Mouse (Mus musculus): ENCODE results near the gene Hist1h2ai. TPM values are rescaled to one million over a fixed set of nuclear protein-coding genes. Genes with fewer than 3 reads are reported as not detected.
"Not testable (repeated sequence)": the region's sequence is repeated elsewhere in the genome, so short reads cannot be mapped to it uniquely, and the experiment has no call there.

Hist1h2ai gene
- total and polyA plus RNA-seq, 3 experiments, result 8.2 to 1,435 TPM; not detected in 1

- peak overlapping the region; percentile 12 to 43 for H3K4me3 ChIP-seq (ENCODE audit: control insufficient read depth in 1 of 2, insufficient read depth in 1 of 2, low read depth in 2 of 2, low read length in 2 of 2)
- peak overlapping the region; percentile 60 for H3K9ac ChIP-seq (ENCODE audit: control insufficient read depth, low read depth, low read length, poor library complexity, severe bottlenecking)
- peak; percentile 86 for DNase-seq (ENCODE audit: low read depth, low spot score)
- peaks cover 0 to 22% of the 10 kb centered on the region in 2 experiments; a peak in 2 of 4 replicates for H3K36me3 ChIP-seq (ENCODE audit: control insufficient read depth in 1 of 2, insufficient read depth in 2 of 2, low read length in 2 of 2)
- peak; percentile 95 for TF ChIP-seq POLR2AphosphoS5 (IDR thresholded peaks at IDR 0.05; ENCODE audit: borderline replicate concordance, low read depth, low read length)
- TF ChIP-seq POLR2A (IDR thresholded peaks at IDR 0.05; ENCODE audit: control insufficient read depth in 1 of 2, insufficient read depth in 1 of 2, low read depth in 1 of 2, low read length in 2 of 2, poor library complexity in 1 of 2), result peak; percentile 50 to 95
- TF ChIP-seq GATA1 (IDR thresholded peaks at IDR 0.05; ENCODE audit: low read depth, low read length), result peak; percentile 67
- H3K4me1 ChIP-seq (ENCODE audit: control insufficient read depth in 1 of 2, insufficient read depth in 2 of 2, low read length in 2 of 2); H3K27me3 ChIP-seq (ENCODE audit: control insufficient read depth in 1 of 2, insufficient read depth in 2 of 2, low read length in 2 of 2); H3K9me3 ChIP-seq (replicated peaks; ENCODE audit: insufficient read depth, low read length); H3K79me2 ChIP-seq (ENCODE audit: control insufficient read depth, insufficient read depth, low read length, poor library complexity): not testable (repeated sequence)
- H3K27ac ChIP-seq (ENCODE audit: control insufficient read depth, low read depth, low read length), result peak overlapping the region; percentile 84
Observed at GRCm38 (mm10) chr13:21716540-21717391, 544 bp downstream of the Hist1h2ai start.

- H3K79me2 ChIP-seq (ENCODE audit: control insufficient read depth, insufficient read depth, low read length, poor library complexity); H3K9me3 ChIP-seq (replicated peaks; ENCODE audit: insufficient read depth, low read length); H3K27me3 ChIP-seq (ENCODE audit: control insufficient read depth in 1 of 2, insufficient read depth in 2 of 2, low read length in 2 of 2); H3K4me1 ChIP-seq (ENCODE audit: control insufficient read depth in 1 of 2, insufficient read depth in 2 of 2, low read length in 2 of 2): not testable (repeated sequence)
- TF ChIP-seq POLR2AphosphoS5 (IDR thresholded peaks at IDR 0.05; ENCODE audit: borderline replicate concordance, low read depth, low read length) (peak; percentile 86; the same call in 1 of the 2 replicates), TBP (IDR thresholded peaks at IDR 0.05; ENCODE audit: low read depth, low read length) (peak; percentile 99), POLR2A (IDR thresholded peaks at IDR 0.05; ENCODE audit: control insufficient read depth in 1 of 2, insufficient read depth in 1 of 2, low read depth in 1 of 2, low read length in 2 of 2, poor library complexity in 1 of 2) (peak; percentile 97), UBTF (IDR thresholded peaks at IDR 0.05; ENCODE audit: borderline replicate concordance, insufficient read depth, low read depth, low read length) (peak; percentile 80; the same call in 1 of the 2 replicates)
- peak within 1 kb of the TSS; percentile 96 for H3K27ac ChIP-seq (ENCODE audit: control insufficient read depth, low read depth, low read length)
- peaks cover 0 to 17% of the 10 kb centered on the region in 2 experiments; a peak in 2 of 4 replicates for H3K36me3 ChIP-seq (ENCODE audit: control insufficient read depth in 1 of 2, insufficient read depth in 2 of 2, low read length in 2 of 2)
- peak; percentile 96 for DNase-seq (ENCODE audit: low read depth, low spot score)
- peak within 1 kb of the TSS; percentile 14 to 56 for H3K4me3 ChIP-seq (ENCODE audit: control insufficient read depth in 1 of 2, insufficient read depth in 1 of 2, low read depth in 2 of 2, low read length in 2 of 2)
- peak within 1 kb of the TSS; percentile 86 for H3K9ac ChIP-seq (ENCODE audit: control insufficient read depth, low read depth, low read length, poor library complexity, severe bottlenecking)
Observed at GRCm38 (mm10) chr13:21717397-21718357, 1.5 kb downstream of the Hist1h2ai start, which contains the start of gene Hist1h3h. Hist1h3h (plus strand) TSS chr13:21717659.

GRCm38 (mm10) chr13:21718381-21719080, 2.3 kb downstream of the Hist1h2ai start:
- H3K4me3 ChIP-seq (ENCODE audit: control insufficient read depth in 1 of 2, insufficient read depth in 1 of 2, low read depth in 2 of 2, low read length in 2 of 2), result peak overlapping the region; percentile 0 to 18; a peak in 3 of 4 replicates
- H3K4me1 ChIP-seq (ENCODE audit: control insufficient read depth in 1 of 2, insufficient read depth in 2 of 2, low read length in 2 of 2), result peaks cover 0 to 7% of the 10 kb centered on the region in 2 experiments; a peak in 2 of 4 replicates
- peak overlapping the region; percentile 96 for H3K27ac ChIP-seq (ENCODE audit: control insufficient read depth, low read depth, low read length)
- no peaks in the 10 kb centered on the region for H3K9me3 ChIP-seq (replicated peaks; ENCODE audit: insufficient read depth, low read length)
- TF ChIP-seq HCFC1 (IDR thresholded peaks at IDR 0.05; ENCODE audit: low read depth, low read length), result no peak
- TF ChIP-seq TBP (IDR thresholded peaks at IDR 0.05; ENCODE audit: low read depth, low read length), result no peak
- TF ChIP-seq E2F4 (IDR thresholded peaks at IDR 0.05; ENCODE audit: borderline replicate concordance, low read depth, low read length), result no peak
- TF ChIP-seq POLR2A (IDR thresholded peaks at IDR 0.05; ENCODE audit: control insufficient read depth in 1 of 2, insufficient read depth in 1 of 2, low read depth in 1 of 2, low read length in 2 of 2, poor library complexity in 1 of 2), result peak in 1 of 2 experiments; percentile 88; a peak in 2 of 4 replicates
- TF ChIP-seq BHLHE40 (IDR thresholded peaks at IDR 0.05; ENCODE audit: borderline replicate concordance, low read depth, low read length), result no peak
- peaks cover 0 to 18% of the 10 kb centered on the region in 2 experiments; a peak in 2 of 4 replicates for H3K36me3 ChIP-seq (ENCODE audit: control insufficient read depth in 1 of 2, insufficient read depth in 2 of 2, low read length in 2 of 2)
- DNase-seq (ENCODE audit: low read depth, low spot score), result peak; percentile 84
- H3K27me3 ChIP-seq (ENCODE audit: control insufficient read depth in 1 of 2, insufficient read depth in 2 of 2, low read length in 2 of 2), result no peaks in the 10 kb centered on the region
- H3K9ac ChIP-seq (ENCODE audit: control insufficient read depth, low read depth, low read length, poor library complexity, severe bottlenecking), result peak overlapping the region; percentile 86
- H3K79me2 ChIP-seq (ENCODE audit: control insufficient read depth, insufficient read depth, low read length, poor library complexity), result peaks cover 2% of the 10 kb centered on the region; the same call in 1 of the 2 replicates
